Mouse (Mus musculus) kidney, embryonic 14.5 days (tissue): Measurements from ENCODE around the gene Spert. TPM values are rescaled to one million over a fixed set of nuclear protein-coding genes. Genes with fewer than 3 reads are reported as not detected.
A peak's percentile ranks its signal among the peaks of the same experiment; 100 is the strongest.

Experiments
- ATAC-seq: fragments of 200-750 bp; cut with Nextera tagmentation; 2 replicates; pipeline ENCODE4 v1.8.0; 2017; ENCODE audit warnings: moderate number of reproducible peaks, mild to moderate bottlenecking, moderate TSS enrichment, moderate library complexity; ENCODE audit not compliant: low FRiP score, low TSS enrichment
- H3K27ac ChIP-seq: fragments of 300-500 bp; sonication (generic); 2 replicates; pipeline ENCODE4 v1.5.1; 2014; ENCODE audit warnings: low read depth, mild to moderate bottlenecking, low read length, moderate library complexity, mixed read lengths
- H3K27me3 ChIP-seq: fragments of 300-500 bp; sonication (generic); 2 replicates; pipeline ENCODE4 v1.6.1; 2014; ENCODE audit warnings: mild to moderate bottlenecking, low read length; ENCODE audit not compliant: control insufficient read depth, insufficient read depth
- H3K36me3 ChIP-seq: fragments of 300-500 bp; sonication (generic); 2 replicates; pipeline ENCODE4 v1.6.1; 2014; ENCODE audit warnings: low read length, mixed read lengths; ENCODE audit not compliant: control insufficient read depth, insufficient read depth
- H3K4me1 ChIP-seq: fragments of 300-500 bp; sonication (generic); 2 replicates; pipeline ENCODE4 v1.6.1; 2014; ENCODE audit warnings: low read length, mixed read lengths; ENCODE audit not compliant: control insufficient read depth, insufficient read depth
- H3K4me2 ChIP-seq: fragments of 300-500 bp; sonication (generic); replicated peaks from 2 replicates; pipeline ENCODE4 v1.6.1; 2014; ENCODE audit warnings: low read depth, mild to moderate bottlenecking, low read length
- H3K4me3 ChIP-seq: fragments of 300-500 bp; sonication (generic); 2 replicates; pipeline ENCODE4 v1.5.1; 2014; ENCODE audit warnings: mild to moderate bottlenecking, low read length
- H3K9ac ChIP-seq: fragments of 300-500 bp; sonication (generic); 2 replicates; pipeline ENCODE4 v1.6.1; 2014; ENCODE audit warnings: low read depth, mild to moderate bottlenecking, low read length, moderate library complexity
- H3K9me3 ChIP-seq: fragments of 300-500 bp; sonication (generic); 2 replicates; pipeline ENCODE4 v1.6.1; 2016; ENCODE audit warnings: low read length; ENCODE audit not compliant: control insufficient read depth
- WGBS: fragments of 180-500 bp; shearing (Covaris S2); extraction: QIAGEN DNeasy Blood & Tissue Kit; methylation state at CpG from one replicate; pipeline ENCODE4 v1.1.7; 2014; 5-methylcytosine and 5-hydroxymethylcytosine counted together
- polyA plus RNA-seq: library from polyadenylated mRNA; unstranded; fragments of >200 nt; fragmentation: Nextera tagmentation; extraction: Ambion mirVana; gene quantifications from 2 replicates; pipeline ENCODE4 v1.2.1, GENCODE M21; 2014

The Spert gene
- not detected in 2 replicates for polyA plus RNA-seq

GRCm38 (mm10) chr14:75592978-75593377, at the start of gene Spert:
Spert (minus strand) TSS chr14:75593116.
- 59% methylated on average over 3 of the region's 3 CpGs for WGBS
- H3K4me3 ChIP-seq: no peak within 1 kb of the TSS
- no peaks in the 10 kb centered on the region for H3K27me3 ChIP-seq
- no peaks in the 10 kb centered on the region for H3K36me3 ChIP-seq
- no peaks in the 10 kb centered on the region for H3K9me3 ChIP-seq
- no peaks in the 10 kb centered on the region for H3K4me1 ChIP-seq
- no peak for ATAC-seq
- no peak within 1 kb of the TSS for H3K9ac ChIP-seq
- no peak within 1 kb of the TSS for H3K27ac ChIP-seq
- H3K4me2 ChIP-seq: no peak within 1 kb of the TSS

- Histone ChIP-seq H3K9me3 (no peaks in the 10 kb centered on the region), H3K4me3 (no peak within 1 kb of the TSS), H3K36me3 (no peaks in the 10 kb centered on the region), H3K27me3 (no peaks in the 10 kb centered on the region), H3K4me2 (no peak within 1 kb of the TSS), H3K27ac (no peak within 1 kb of the TSS), H3K9ac (no peak within 1 kb of the TSS), H3K4me1 (no peaks in the 10 kb centered on the region)
- WGBS: 88% methylated on average over 8 of the region's 8 CpGs
- no peak; the same call in 1 of the 2 replicates for ATAC-seq
These were observed 49.2 kb upstream of the Spert start, which contains the start of gene Erich6b for GRCm38 (mm10) chr14:75642080-75642479. Erich6b (plus strand) TSS chr14:75642259.

GRCm38 (mm10) chr14:75641369-75641768, 48.5 kb upstream of the Spert start:
- Histone ChIP-seq H3K4me3 (no peak overlapping the region), H3K9me3 (no peaks in the 10 kb centered on the region), H3K27ac (no peak overlapping the region), H3K4me1 (no peaks in the 10 kb centered on the region; the same call in 1 of the 2 replicates), H3K4me2 (no peak overlapping the region), H3K9ac (no peak overlapping the region), H3K27me3 (no peaks in the 10 kb centered on the region), H3K36me3 (no peaks in the 10 kb centered on the region)
- WGBS: 79% methylated on average over 6 of the region's 6 CpGs
- no peak for ATAC-seq

GRCm38 (mm10) chr14:75640846-75641245, 47.9 kb upstream of the Spert start:
- H3K9me3 ChIP-seq: no peaks in the 10 kb centered on the region
- ATAC-seq: no peak
- H3K27me3 ChIP-seq: no peaks in the 10 kb centered on the region
- H3K36me3 ChIP-seq: no peaks in the 10 kb centered on the region
- no peak overlapping the region for H3K4me3 ChIP-seq
- H3K4me2 ChIP-seq: no peak overlapping the region
- no peaks in the 10 kb centered on the region; the same call in 1 of the 2 replicates for H3K4me1 ChIP-seq
- H3K9ac ChIP-seq: no peak overlapping the region
- WGBS: 89% methylated on average over 2 of the region's 2 CpGs
- H3K27ac ChIP-seq: no peak overlapping the region

- no peak for ATAC-seq
These were observed 44.7 kb upstream of the Spert start for GRCm38 (mm10) chr14:75637641-75638040.

GRCm38 (mm10) chr14:75636107-75636506, 43.2 kb upstream of the Spert start:
- Histone ChIP-seq H3K4me3 (no peak overlapping the region), H3K4me1 (no peaks in the 10 kb centered on the region; the same call in 1 of the 2 replicates), H3K4me2 (no peak overlapping the region), H3K36me3 (no peaks in the 10 kb centered on the region), H3K9ac (no peak overlapping the region), H3K27me3 (no peaks in the 10 kb centered on the region), H3K9me3 (no peaks in the 10 kb centered on the region), H3K27ac (no peak overlapping the region; the same call in 1 of the 2 replicates)
- no peak; the same call in 1 of the 2 replicates for ATAC-seq
- 47% methylated on average over 7 of the region's 7 CpGs for WGBS

More at GRCm38 (mm10) chr14:75637641-75638040, 44.7 kb upstream of the Spert start:
- Histone ChIP-seq H3K9ac (no peak overlapping the region), H3K27ac (no peak overlapping the region), H3K4me2 (no peak overlapping the region), H3K36me3 (no peaks in the 10 kb centered on the region), H3K9me3 (no peaks in the 10 kb centered on the region), H3K27me3 (no peaks in the 10 kb centered on the region), H3K4me3 (no peak overlapping the region), H3K4me1 (no peaks in the 10 kb centered on the region; the same call in 1 of the 2 replicates)
- 83% methylated on average over 4 of the region's 4 CpGs for WGBS

- Histone ChIP-seq H3K27me3 (no peaks in the 10 kb centered on the region), H3K4me2 (no peak overlapping the region), H3K9me3 (no peaks in the 10 kb centered on the region), H3K27ac (peak overlapping the region; percentile 62; the same call in 1 of the 2 replicates), H3K36me3 (no peaks in the 10 kb centered on the region), H3K9ac (no peak overlapping the region), H3K4me1 (no peaks in the 10 kb centered on the region; the same call in 1 of the 2 replicates), H3K4me3 (no peak overlapping the region)
- WGBS: 60% methylated on average over 12 of the region's 12 CpGs
- ATAC-seq: no peak
These were observed 42.4 kb upstream of the Spert start for GRCm38 (mm10) chr14:75635350-75635749.

- H3K4me1 ChIP-seq: no peaks in the 10 kb centered on the region
- H3K9ac ChIP-seq: no peak overlapping the region
- H3K27me3 ChIP-seq: no peaks in the 10 kb centered on the region
- no peaks in the 10 kb centered on the region for H3K9me3 ChIP-seq
- H3K4me2 ChIP-seq: no peak overlapping the region
- WGBS: 90% methylated on average over 8 of the region's 8 CpGs
- no peak overlapping the region for H3K4me3 ChIP-seq
- H3K27ac ChIP-seq: no peak overlapping the region
- H3K36me3 ChIP-seq: no peaks in the 10 kb centered on the region
- no peak for ATAC-seq
These were observed 36.0 kb upstream of the Spert start for GRCm38 (mm10) chr14:75628870-75629269.

- no peak for ATAC-seq
- H3K27ac ChIP-seq: no peak overlapping the region
- H3K9me3 ChIP-seq: no peaks in the 10 kb centered on the region
- 67% methylated on average over 7 of the region's 7 CpGs for WGBS
- no peak overlapping the region for H3K4me3 ChIP-seq
- no peak overlapping the region for H3K4me2 ChIP-seq
- no peaks in the 10 kb centered on the region for H3K27me3 ChIP-seq
- H3K4me1 ChIP-seq: no peaks in the 10 kb centered on the region
- H3K36me3 ChIP-seq: no peaks in the 10 kb centered on the region
- H3K9ac ChIP-seq: no peak overlapping the region
These were observed 30.1 kb upstream of the Spert start for GRCm38 (mm10) chr14:75622984-75623383.
